21 mouse cellular contexts compared by ENCODE assay signal in the genomic region with DNA sequence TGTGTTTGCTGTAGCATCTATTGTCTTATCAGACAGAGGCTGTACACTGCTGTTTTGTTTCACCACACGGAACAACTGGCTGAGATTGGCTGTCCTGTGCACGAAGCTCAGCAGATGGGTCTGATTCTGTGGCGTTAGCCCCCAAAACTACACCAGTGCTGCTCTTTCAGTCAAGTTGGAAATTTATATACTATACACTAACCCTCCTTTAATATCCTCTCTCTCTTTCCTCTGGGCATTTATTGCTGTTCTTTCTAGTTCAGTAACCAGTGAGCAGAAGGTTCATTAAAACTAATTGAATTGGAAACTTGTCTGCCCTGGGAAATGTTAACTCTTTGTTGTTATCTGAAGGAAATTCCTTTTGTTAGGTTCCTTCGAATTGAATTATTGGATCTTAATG.
DNase-seq lines count a peak whose midpoint lies in the region; ATAC-seq and TF ChIP-seq lines count a peak whose summit lies in the region.
"Had no signal": no experiment of that assay in that cellular context is flagged by ENCODE, and none has a peak within 500 bp of the region (broad histone marks: within the 10 kb centered on the region; RNA-seq: fewer than 3 reads in every experiment).

No protein-coding gene starts in this region.

- peaks cover 10% of the 10 kb centered on the region; the same call in 1 of the 2 replicates for H3K4me1 ChIP-seq in forebrain, embryonic 15.5 days
- peaks cover 3% of the 10 kb centered on the region; the same call in 1 of the 2 replicates for H3K4me1 ChIP-seq in hindbrain, embryonic 16.5 days (ENCODE audit: control insufficient read depth, insufficient read depth, low read depth, low read length)
- H3K4me1 ChIP-seq in neural tube, embryonic 13.5 days (replicated peaks), result peaks cover 11% of the 10 kb centered on the region; the same call in 1 of the 2 replicates
- H3K4me1 ChIP-seq: embryonic facial prominence, embryonic 12.5 days; heart, embryonic 15.5 days; liver, embryonic 12.5 days had no signal

- DNase-seq in brain, embryonic 14.5 days (ENCODE audit: low read depth), result peak; percentile 65
- DNase-seq in cerebellum, adult 18-20 months, result no peak
- DNase-seq in heart, postnatal 14 days, result no peak
- DNase-seq: adrenal gland, postnatal 14 days; cerebellum, adult 9-10 months; heart, adult 2 months; kidney, adult 2 months; kidney, postnatal 36 days; left cerebral cortex, postnatal 4 days; lung, embryonic 14.5 days; lung, postnatal 4 days; right cerebral cortex, postnatal 14 days had no signal

- 0 out of 2 replicates have a peak overlapping the region, but pooled peaks have one; percentile 1 for H3K4me2 ChIP-seq in forebrain, embryonic 15.5 days (replicated peaks)
- H3K4me2 ChIP-seq in hindbrain, embryonic 16.5 days (ENCODE audit: low read length), result peak overlapping the region; percentile 38
- peak overlapping the region; percentile 31 for H3K4me2 ChIP-seq in neural tube, embryonic 13.5 days
- H3K4me2 ChIP-seq: embryonic facial prominence, embryonic 12.5 days; heart, embryonic 15.5 days; liver, embryonic 12.5 days; lung, embryonic 14.5 days had no signal

- 16% methylated on average over 4 of the region's 4 CpGs for WGBS in forebrain, embryonic 15.5 days
- 35% methylated on average over 4 of the region's 4 CpGs for WGBS in hindbrain, embryonic 16.5 days
- WGBS in neural tube, embryonic 13.5 days, result 28% methylated on average over 4 of the region's 4 CpGs

- no peak for TF ChIP-seq POLR2A in brain, embryonic 14.5 days (IDR thresholded peaks at IDR 0.05; ENCODE audit: borderline replicate concordance, extremely low read depth, insufficient read depth, insufficient read length, poor library complexity, severe bottlenecking)

- no peak overlapping the region for H3K9ac ChIP-seq in forebrain, embryonic 15.5 days (replicated peaks)
- no peak overlapping the region for H3K9ac ChIP-seq in hindbrain, embryonic 16.5 days (ENCODE audit: low read depth, low read length)
- 0 out of 2 replicates have a peak overlapping the region, but pooled peaks have one; percentile 34 for H3K9ac ChIP-seq in neural tube, embryonic 13.5 days
- H3K9ac ChIP-seq: embryonic facial prominence, embryonic 12.5 days; heart, embryonic 15.5 days; liver, embryonic 12.5 days; lung, embryonic 14.5 days had no signal

- no peak; the same call in 1 of the 2 replicates for ATAC-seq in forebrain, embryonic 15.5 days (replicated peaks)
- ATAC-seq in hindbrain, embryonic 16.5 days, result peak; percentile 71; the same call in 1 of the 2 replicates
- ATAC-seq in neural tube, embryonic 13.5 days (ENCODE audit: low read depth), result peak; percentile 72
- ATAC-seq in inflammation-experienced regulatory T-cells, adult 6 months, result no peak
- ATAC-seq: activated CD4-positive, CD25-positive, alpha-beta regulatory T cell, adult 4 months; liver, embryonic 12.5 days; Patski had no signal

- TF ChIP-seq CTCF in brain, embryonic 14.5 days (IDR thresholded peaks at IDR 0.05; ENCODE audit: borderline replicate concordance, extremely low read depth, insufficient read depth, insufficient read length), result no peak

- H3K27ac ChIP-seq in forebrain, embryonic 15.5 days (replicated peaks), result no peak overlapping the region
- no peak overlapping the region for H3K27ac ChIP-seq in hindbrain, embryonic 16.5 days (ENCODE audit: low read depth, low read length)
- no peak overlapping the region for H3K27ac ChIP-seq in neural tube, embryonic 13.5 days (replicated peaks)
- H3K27ac ChIP-seq: embryonic facial prominence, embryonic 12.5 days; heart, adult 2 months; heart, embryonic 15.5 days; liver, embryonic 12.5 days had no signal

- no peaks in the 10 kb centered on the region for H3K36me3 ChIP-seq in forebrain, embryonic 15.5 days
- H3K36me3 ChIP-seq in hindbrain, embryonic 16.5 days (ENCODE audit: control insufficient read depth, insufficient read depth, low read length), result no peaks in the 10 kb centered on the region
- H3K36me3 ChIP-seq in neural tube, embryonic 13.5 days, result no peaks in the 10 kb centered on the region
- H3K36me3 ChIP-seq: embryonic facial prominence, embryonic 12.5 days; heart, embryonic 15.5 days; liver, embryonic 12.5 days had no signal

- H3K9me3 ChIP-seq in forebrain, embryonic 15.5 days, result no peaks in the 10 kb centered on the region
- no peaks in the 10 kb centered on the region for H3K9me3 ChIP-seq in hindbrain, embryonic 16.5 days (ENCODE audit: control insufficient read depth, low read length)
- no peaks in the 10 kb centered on the region for H3K9me3 ChIP-seq in neural tube, embryonic 13.5 days
- H3K9me3 ChIP-seq: embryonic facial prominence, embryonic 12.5 days; heart, embryonic 15.5 days; liver, embryonic 12.5 days had no signal

- no peak overlapping the region for H3K4me3 ChIP-seq in forebrain, embryonic 15.5 days
- no peak overlapping the region for H3K4me3 ChIP-seq in hindbrain, embryonic 16.5 days (ENCODE audit: low read length)
- H3K4me3 ChIP-seq in neural tube, embryonic 13.5 days, result no peak overlapping the region
- H3K4me3 ChIP-seq: embryonic facial prominence, embryonic 12.5 days; heart, adult 2 months; heart, embryonic 15.5 days; liver, embryonic 12.5 days had no signal

- intact Hi-C loops in heart, postnatal 14 days (cut with DNase I), result no loop called here

- no peaks in the 10 kb centered on the region for H3K27me3 ChIP-seq in forebrain, embryonic 15.5 days
- no peaks in the 10 kb centered on the region for H3K27me3 ChIP-seq in hindbrain, embryonic 16.5 days (replicated peaks; ENCODE audit: control insufficient read depth, insufficient read depth, low read length)
- no peaks in the 10 kb centered on the region for H3K27me3 ChIP-seq in neural tube, embryonic 13.5 days
- H3K27me3 ChIP-seq: embryonic facial prominence, embryonic 12.5 days; heart, embryonic 15.5 days; liver, embryonic 12.5 days had no signal

Comparison
In these comparisons a context has a peak if more than half of its experiments do, and no peak if none do; other contexts are left out.
1. ATAC-seq: peak in hindbrain, embryonic 16.5 days (single experiment) and neural tube, embryonic 13.5 days (single experiment); none in forebrain, embryonic 15.5 days (single experiment) and inflammation-experienced regulatory T-cells, adult 6 months (single experiment).
2. Peak in every context shown above with its lines, with median percentiles within 50 percentile points of each other: H3K4me2 ChIP-seq.